Mouse (Mus musculus): Measurements from ENCODE around the gene Otud7b. TPM values are rescaled to one million over a fixed set of nuclear protein-coding genes. Genes with fewer than 3 reads are reported as not detected.

Gene Otud7b
- polyA plus RNA-seq, 1 experiment = 12.5 TPM

- Histone ChIP-seq H3K4me3 (ENCODE audit: insufficient read depth, poor library complexity, severe bottlenecking) (no peak overlapping the region), H3K27me3 (ENCODE audit: control insufficient read depth, insufficient read depth, insufficient read length) (no peaks in the 10 kb centered on the region), H3K36me3 (ENCODE audit: control insufficient read depth, insufficient read depth) (peaks cover 52% of the 10 kb centered on the region), H3ac (ENCODE audit: control insufficient read depth, insufficient read length, low read depth) (no peak overlapping the region), H3K79me3 (ENCODE audit: low read depth) (peaks cover 30% of the 10 kb centered on the region), H3K79me2 (ENCODE audit: control insufficient read depth, insufficient read depth) (peaks cover 64% of the 10 kb centered on the region)
- TF ChIP-seq CTCF (IDR thresholded peaks at IDR 0.05; ENCODE audit: control insufficient read depth, insufficient read depth, insufficient read length) = no peak
- no peak for TF ChIP-seq FOSL1 (IDR thresholded peaks at IDR 0.05; ENCODE audit: insufficient read depth, low read length, poor library complexity, severe bottlenecking)
- TF ChIP-seq CEBPB (IDR thresholded peaks at IDR 0.05; ENCODE audit: low read depth) = no peak
- no peak for TF ChIP-seq MYOG (IDR thresholded peaks at IDR 0.05; ENCODE audit: control insufficient read depth, extremely low read depth, insufficient read length)
- TF ChIP-seq USF1 (IDR thresholded peaks at IDR 0.05; ENCODE audit: low read depth) = no peak
- TF ChIP-seq MYOD1 (IDR thresholded peaks at IDR 0.05; ENCODE audit: control insufficient read depth, insufficient read length, low read depth) = no peak
- no peak for TF ChIP-seq MAX (IDR thresholded peaks at IDR 0.05)
These were observed 70.9 kb downstream of the Otud7b start for GRCm38 (mm10) chr3:96175251-96175650.

- H3K4me3 ChIP-seq (ENCODE audit: insufficient read depth, poor library complexity, severe bottlenecking) = no peak overlapping the region
- H3K79me2 ChIP-seq (ENCODE audit: control insufficient read depth, insufficient read depth) = peaks cover 32% of the 10 kb centered on the region
- peaks cover 17% of the 10 kb centered on the region for H3K79me3 ChIP-seq (ENCODE audit: low read depth)
- H3ac ChIP-seq (ENCODE audit: control insufficient read depth, insufficient read length, low read depth) = no peak overlapping the region
- no peak for TF ChIP-seq CTCF (IDR thresholded peaks at IDR 0.05; ENCODE audit: control insufficient read depth, insufficient read depth, insufficient read length)
- no peak for TF ChIP-seq MAX (IDR thresholded peaks at IDR 0.05)
- no peak for TF ChIP-seq USF1 (IDR thresholded peaks at IDR 0.05; ENCODE audit: low read depth)
- no peak for TF ChIP-seq MYOG (IDR thresholded peaks at IDR 0.05; ENCODE audit: control insufficient read depth, extremely low read depth, insufficient read length)
- no peak for TF ChIP-seq CEBPB (IDR thresholded peaks at IDR 0.05; ENCODE audit: low read depth)
- H3K36me3 ChIP-seq (ENCODE audit: control insufficient read depth, insufficient read depth) = peaks cover 46% of the 10 kb centered on the region
- no peaks in the 10 kb centered on the region for H3K27me3 ChIP-seq (ENCODE audit: control insufficient read depth, insufficient read depth, insufficient read length)
These were observed 74.1 kb downstream of the Otud7b start for GRCm38 (mm10) chr3:96178427-96178826.

GRCm38 (mm10) chr3:96178902-96179301 lies 74.6 kb downstream of the Otud7b start:
- H3K79me3 ChIP-seq (ENCODE audit: low read depth) = peaks cover 16% of the 10 kb centered on the region
- peaks cover 27% of the 10 kb centered on the region for H3K79me2 ChIP-seq (ENCODE audit: control insufficient read depth, insufficient read depth)
- no peaks in the 10 kb centered on the region for H3K27me3 ChIP-seq (ENCODE audit: control insufficient read depth, insufficient read depth, insufficient read length)
- TF ChIP-seq MAX (IDR thresholded peaks at IDR 0.05) = no peak
- TF ChIP-seq USF1 (IDR thresholded peaks at IDR 0.05; ENCODE audit: low read depth) = no peak
- TF ChIP-seq CTCF (IDR thresholded peaks at IDR 0.05; ENCODE audit: control insufficient read depth, insufficient read depth, insufficient read length) = no peak
- TF ChIP-seq MYOG (IDR thresholded peaks at IDR 0.05; ENCODE audit: control insufficient read depth, extremely low read depth, insufficient read length) = no peak
- TF ChIP-seq CEBPB (IDR thresholded peaks at IDR 0.05; ENCODE audit: low read depth) = no peak
- no peak for TF ChIP-seq FOSL1 (IDR thresholded peaks at IDR 0.05; ENCODE audit: insufficient read depth, low read length, poor library complexity, severe bottlenecking)
- no peak for TF ChIP-seq MYOD1 (IDR thresholded peaks at IDR 0.05; ENCODE audit: control insufficient read depth, insufficient read length, low read depth)
- peaks cover 41% of the 10 kb centered on the region for H3K36me3 ChIP-seq (ENCODE audit: control insufficient read depth, insufficient read depth)
- no peak overlapping the region for H3ac ChIP-seq (ENCODE audit: control insufficient read depth, insufficient read length, low read depth)
- H3K4me3 ChIP-seq (ENCODE audit: insufficient read depth, poor library complexity, severe bottlenecking) = no peak overlapping the region

GRCm38 (mm10) chr3:96179531-96179930 lies 75.2 kb downstream of the Otud7b start:
- TF ChIP-seq CTCF (IDR thresholded peaks at IDR 0.05; ENCODE audit: control insufficient read depth, insufficient read depth, insufficient read length) = no peak
- TF ChIP-seq MAX (IDR thresholded peaks at IDR 0.05) = no peak
- no peak for TF ChIP-seq MYOG (IDR thresholded peaks at IDR 0.05; ENCODE audit: control insufficient read depth, extremely low read depth, insufficient read length)
- no peak for TF ChIP-seq FOSL1 (IDR thresholded peaks at IDR 0.05; ENCODE audit: insufficient read depth, low read length, poor library complexity, severe bottlenecking)
- no peak for TF ChIP-seq CEBPB (IDR thresholded peaks at IDR 0.05; ENCODE audit: low read depth)
- TF ChIP-seq USF1 (IDR thresholded peaks at IDR 0.05; ENCODE audit: low read depth) = no peak
- no peak for TF ChIP-seq MYOD1 (IDR thresholded peaks at IDR 0.05; ENCODE audit: control insufficient read depth, insufficient read length, low read depth)
- Histone ChIP-seq H3ac (ENCODE audit: control insufficient read depth, insufficient read length, low read depth) (no peak overlapping the region), H3K36me3 (ENCODE audit: control insufficient read depth, insufficient read depth) (peaks cover 38% of the 10 kb centered on the region), H3K4me3 (ENCODE audit: insufficient read depth, poor library complexity, severe bottlenecking) (no peak overlapping the region), H3K79me2 (ENCODE audit: control insufficient read depth, insufficient read depth) (peaks cover 21% of the 10 kb centered on the region), H3K27me3 (ENCODE audit: control insufficient read depth, insufficient read depth, insufficient read length) (no peaks in the 10 kb centered on the region), H3K79me3 (ENCODE audit: low read depth) (peaks cover 12% of the 10 kb centered on the region)

GRCm38 (mm10) chr3:96180727-96181477 lies 76.6 kb downstream of the Otud7b start, which contains the start of gene Sv2a:
Sv2a (plus strand) TSS chr3:96181151.
- Histone ChIP-seq H3K4me3 (ENCODE audit: insufficient read depth, poor library complexity, severe bottlenecking) (peak within 1 kb of the TSS; percentile 6), H3K36me3 (ENCODE audit: control insufficient read depth, insufficient read depth) (peaks cover 24% of the 10 kb centered on the region), H3K27me3 (ENCODE audit: control insufficient read depth, insufficient read depth, insufficient read length) (no peaks in the 10 kb centered on the region), H3K79me2 (ENCODE audit: control insufficient read depth, insufficient read depth) (peaks cover 7% of the 10 kb centered on the region), H3K79me3 (ENCODE audit: low read depth) (peaks cover 3% of the 10 kb centered on the region), H3ac (ENCODE audit: control insufficient read depth, insufficient read length, low read depth) (peak within 1 kb of the TSS; percentile 8)
- TF ChIP-seq MYOG (IDR thresholded peaks at IDR 0.05; ENCODE audit: control insufficient read depth, extremely low read depth, insufficient read length) (no peak), CEBPB (IDR thresholded peaks at IDR 0.05; ENCODE audit: low read depth) (no peak), CTCF (IDR thresholded peaks at IDR 0.05; ENCODE audit: control insufficient read depth, insufficient read depth, insufficient read length) (no peak), FOSL1 (IDR thresholded peaks at IDR 0.05; ENCODE audit: insufficient read depth, low read length, poor library complexity, severe bottlenecking) (no peak), MYOD1 (IDR thresholded peaks at IDR 0.05; ENCODE audit: control insufficient read depth, insufficient read length, low read depth) (no peak), MAX (IDR thresholded peaks at IDR 0.05) (no peak), USF1 (IDR thresholded peaks at IDR 0.05; ENCODE audit: low read depth) (no peak)

Data from C2C12 (cell line).